Mouse (Mus musculus): ENCODE results near the gene Mapk1. TPM values are rescaled to one million over a fixed set of nuclear protein-coding genes. Genes with fewer than 3 reads are reported as not detected.

The Mapk1 gene
- polyA plus RNA-seq, 1 experiment from 2014 or later = 190 TPM

DNA sequence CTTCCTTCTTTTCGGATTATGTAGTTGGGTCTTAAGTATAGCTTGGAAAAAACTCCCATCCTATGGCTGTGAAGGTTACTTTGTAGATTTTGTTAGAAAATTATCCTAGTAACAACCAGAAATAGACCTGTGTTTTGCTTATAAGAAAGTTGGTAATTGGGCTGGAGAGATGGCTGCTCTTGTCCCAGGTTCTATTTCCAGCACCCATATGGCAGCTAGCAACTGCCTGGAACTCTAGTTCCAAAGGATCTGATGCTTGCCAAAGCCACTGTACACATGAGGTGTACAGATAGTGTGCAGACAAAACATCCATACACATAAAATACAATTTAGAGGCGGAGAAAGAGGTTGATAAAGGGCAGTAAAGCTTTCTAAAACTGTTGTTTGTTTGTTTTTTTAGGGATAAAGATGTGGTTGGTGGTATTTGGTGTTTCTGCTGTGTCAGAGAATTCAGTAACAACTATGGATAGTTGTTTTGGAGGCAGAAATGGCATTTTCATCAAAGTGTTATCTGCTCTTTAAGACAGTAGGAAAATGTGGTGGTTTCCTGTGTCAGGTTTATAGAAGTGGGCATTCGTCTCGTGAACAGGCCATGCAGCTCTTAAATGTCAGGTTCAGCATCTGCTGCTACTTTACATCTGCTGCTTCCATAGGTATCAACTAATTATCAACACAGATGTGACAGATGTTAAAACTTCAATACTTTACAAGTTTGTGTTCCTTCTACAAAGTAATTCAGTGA lies 32.1 kb downstream of the Mapk1 start:
- DNase-seq (ENCODE audit: low spot score) = no peak

DNA sequence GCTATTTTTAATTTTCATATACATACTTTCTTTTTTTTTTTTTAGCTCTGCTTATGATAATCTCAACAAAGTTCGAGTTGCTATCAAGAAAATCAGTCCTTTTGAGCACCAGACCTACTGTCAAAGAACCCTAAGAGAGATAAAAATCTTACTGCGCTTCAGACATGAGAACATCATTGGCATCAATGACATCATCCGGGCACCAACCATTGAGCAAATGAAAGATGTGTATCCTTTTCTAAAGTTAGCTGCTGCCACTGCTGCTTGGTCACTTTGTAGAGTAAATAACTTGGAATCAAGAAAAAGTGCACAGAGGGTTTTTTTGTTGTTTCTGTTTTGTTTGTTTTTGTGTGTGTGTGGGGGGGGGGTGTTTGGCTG lies 32.7 kb downstream of the Mapk1 start:
- peak; percentile 12 for DNase-seq (ENCODE audit: low spot score)

DNA sequence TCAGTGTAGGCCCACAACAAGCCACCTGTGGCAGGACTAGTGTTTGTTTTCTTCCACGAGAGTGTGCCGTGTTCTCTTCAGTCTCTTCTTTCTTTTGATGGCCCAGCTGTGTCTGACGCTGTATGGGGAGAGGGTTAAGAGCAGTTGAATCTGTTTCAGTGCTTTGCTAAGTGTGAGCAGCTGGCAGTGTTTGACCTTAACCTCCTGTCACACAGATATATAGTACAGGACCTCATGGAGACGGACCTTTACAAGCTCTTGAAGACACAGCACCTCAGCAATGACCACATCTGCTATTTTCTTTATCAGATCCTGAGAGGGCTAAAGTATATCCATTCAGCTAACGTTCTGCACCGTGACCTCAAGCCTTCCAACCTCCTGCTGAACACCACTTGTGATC lies 34.9 kb downstream of the Mapk1 start:
- DNase-seq (ENCODE audit: low spot score) = no peak

DNA sequence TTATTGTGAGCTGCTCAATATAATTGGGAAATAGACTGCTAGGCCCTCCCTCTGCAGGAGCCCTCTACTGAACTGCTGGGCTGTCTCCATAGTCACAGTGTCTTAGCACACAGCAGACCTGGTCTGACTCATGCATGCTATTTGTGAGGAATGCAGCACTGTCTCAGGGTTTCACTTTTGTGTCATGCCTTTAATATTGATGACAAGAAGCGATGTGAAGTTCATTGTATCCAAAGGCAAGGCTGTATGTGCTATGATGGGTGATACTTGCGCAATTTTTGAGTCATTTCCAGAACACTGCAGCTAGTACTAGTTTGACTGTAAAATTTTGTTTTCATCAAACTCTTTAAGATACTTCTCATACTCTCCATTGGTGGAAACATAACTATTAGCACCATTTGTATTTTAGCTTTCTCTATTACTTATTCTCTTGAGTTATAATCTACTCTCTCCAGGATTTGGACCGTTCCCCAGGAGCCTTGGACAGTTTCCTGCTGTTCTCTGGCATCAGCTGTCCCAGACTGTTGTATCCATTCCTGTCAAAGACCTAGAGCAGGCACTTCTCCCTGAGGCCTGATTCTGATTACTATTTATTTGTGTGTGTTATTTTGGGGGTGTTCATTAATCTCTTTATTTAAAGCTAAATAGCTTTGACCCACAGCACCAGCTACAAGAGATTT lies 41.4 kb downstream of the Mapk1 start:
- DNase-seq (ENCODE audit: low spot score) = no peak

DNA sequence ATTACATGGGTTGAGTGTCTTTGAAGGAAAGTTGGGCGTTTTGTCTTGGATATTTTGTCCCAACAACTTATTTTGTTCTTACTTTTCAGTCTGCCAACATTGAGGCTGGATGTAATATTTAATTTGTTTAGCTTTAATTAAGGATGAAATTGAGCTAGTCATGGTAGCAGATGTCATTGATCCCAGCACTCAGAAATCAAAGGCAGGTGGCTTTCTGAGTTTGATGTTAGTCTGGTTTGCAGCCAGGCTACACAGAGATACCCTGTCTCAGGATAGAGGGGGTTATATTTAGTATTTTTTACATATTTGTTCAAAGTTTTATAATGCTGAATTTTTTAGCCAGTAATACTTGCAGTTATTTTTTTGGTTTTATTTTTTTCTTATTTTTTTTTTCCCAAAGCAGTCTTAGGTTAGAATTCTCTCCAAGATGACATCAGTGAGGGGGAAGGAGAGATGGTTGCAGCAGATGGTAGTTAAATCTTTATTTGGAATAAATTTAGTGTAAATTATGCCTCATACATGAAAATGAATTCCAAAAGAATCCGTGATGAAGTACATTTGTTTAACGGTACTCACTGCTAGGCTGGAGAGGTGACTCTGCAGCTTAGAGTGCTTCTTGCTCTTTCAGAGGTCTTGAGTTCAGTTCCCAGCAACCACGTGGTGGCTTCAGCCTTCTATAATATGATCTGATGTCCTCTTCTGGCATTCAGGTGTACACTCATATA lies 47.0 kb downstream of the Mapk1 start:
- no peak for DNase-seq (ENCODE audit: low spot score)

DNA sequence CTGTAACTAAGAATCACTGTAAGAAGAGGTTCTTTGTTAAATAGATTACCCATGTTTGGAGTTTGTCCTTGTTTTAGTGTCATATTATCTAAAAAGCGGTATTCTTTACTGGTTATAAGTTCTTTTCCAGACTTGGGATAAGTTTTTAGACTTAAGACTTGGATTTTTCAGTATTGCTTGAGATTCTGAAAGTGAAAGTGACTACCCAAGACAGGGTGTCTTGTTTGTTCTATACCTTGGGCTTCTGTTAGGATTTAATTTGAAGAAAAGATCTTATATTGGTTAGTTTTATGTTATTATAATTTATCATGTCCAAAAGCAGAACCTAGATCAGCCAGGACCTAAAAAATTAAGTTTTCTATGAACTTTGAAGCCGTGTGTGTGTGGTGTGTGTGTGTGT lies 50.6 kb downstream of the Mapk1 start:
- no peak for DNase-seq (ENCODE audit: low spot score)

DNA sequence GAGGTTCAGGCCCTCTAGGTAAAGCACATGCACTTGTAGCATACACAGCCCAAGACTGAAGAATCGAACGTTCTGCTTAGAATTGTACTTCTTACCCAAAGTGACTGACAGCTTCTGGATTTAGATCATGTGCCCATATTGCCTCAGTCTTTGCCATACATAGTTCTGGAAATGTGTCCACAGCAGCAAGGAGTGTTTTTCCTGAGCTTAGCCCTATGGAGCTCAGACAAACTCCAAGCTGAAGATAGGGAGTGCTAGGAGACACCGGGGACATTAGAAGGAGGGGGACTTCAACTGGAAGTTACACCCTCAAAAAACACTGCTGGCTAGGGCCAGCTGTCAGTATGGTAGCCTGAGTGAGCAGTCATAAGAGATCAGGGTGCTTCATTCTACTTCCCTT lies 57.5 kb downstream of the Mapk1 start:
- DNase-seq (ENCODE audit: low spot score) = no peak

DNA sequence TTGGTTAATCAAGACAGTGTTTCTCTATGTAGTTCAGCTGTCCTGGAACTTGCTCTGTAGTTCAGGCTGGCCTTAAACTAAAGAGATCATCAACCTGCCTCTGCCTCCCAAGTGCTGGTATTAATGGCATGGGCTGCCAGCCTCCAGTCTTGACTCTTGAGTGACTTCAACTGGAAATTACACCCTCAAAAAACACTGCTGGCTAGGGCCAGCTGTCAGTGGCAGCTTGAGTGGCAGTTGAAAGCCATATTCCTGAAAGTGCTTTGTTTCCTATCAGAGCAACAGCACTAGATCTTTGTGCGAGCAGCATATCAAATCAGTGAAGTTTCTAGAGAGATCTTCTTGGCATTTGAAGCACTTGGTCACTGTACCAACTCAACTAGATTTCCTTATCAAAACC lies 58.2 kb downstream of the Mapk1 start:
- no peak for DNase-seq (ENCODE audit: low spot score)

DNA sequence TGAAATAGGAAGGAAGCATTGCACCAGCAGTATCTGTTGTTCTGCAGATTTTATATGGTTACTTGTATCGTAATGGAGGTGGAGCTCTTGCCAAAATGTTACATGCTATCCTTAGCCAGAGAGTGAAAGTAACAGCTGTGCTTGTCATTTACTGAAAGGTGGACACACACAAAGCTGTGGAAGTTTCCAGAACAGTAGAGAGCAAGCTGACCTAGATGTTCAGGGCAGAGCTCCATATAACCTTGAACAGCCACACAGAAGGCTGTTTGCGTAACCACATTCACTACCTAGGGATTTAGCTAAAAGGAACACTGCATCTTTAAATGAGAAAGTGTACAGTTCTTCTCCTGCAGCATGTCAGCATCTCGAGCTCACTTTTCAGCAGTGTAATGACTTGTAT lies 61.1 kb downstream of the Mapk1 start:
- no peak for DNase-seq (ENCODE audit: low spot score)

DNA sequence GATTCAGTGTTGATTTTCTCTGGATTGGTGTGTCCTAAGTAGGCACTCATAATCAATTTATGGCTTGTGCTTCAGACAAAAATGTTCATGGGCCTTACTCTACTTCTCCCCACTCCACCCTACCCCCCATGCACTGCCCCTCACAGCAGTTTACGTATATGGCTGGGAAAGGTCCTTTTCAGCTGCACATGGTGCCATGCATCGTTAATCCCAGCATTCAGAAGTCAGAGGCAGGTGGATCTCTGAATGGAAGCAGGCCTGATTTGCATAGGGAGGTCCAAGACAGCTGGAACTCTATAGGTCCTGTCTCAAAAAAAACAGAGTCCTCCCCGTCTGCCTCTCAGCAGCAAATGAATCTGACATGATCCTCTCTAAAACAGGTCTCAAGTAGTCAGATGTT lies 62.1 kb downstream of the Mapk1 start:
- DNase-seq (ENCODE audit: low spot score) = no peak

DNA sequence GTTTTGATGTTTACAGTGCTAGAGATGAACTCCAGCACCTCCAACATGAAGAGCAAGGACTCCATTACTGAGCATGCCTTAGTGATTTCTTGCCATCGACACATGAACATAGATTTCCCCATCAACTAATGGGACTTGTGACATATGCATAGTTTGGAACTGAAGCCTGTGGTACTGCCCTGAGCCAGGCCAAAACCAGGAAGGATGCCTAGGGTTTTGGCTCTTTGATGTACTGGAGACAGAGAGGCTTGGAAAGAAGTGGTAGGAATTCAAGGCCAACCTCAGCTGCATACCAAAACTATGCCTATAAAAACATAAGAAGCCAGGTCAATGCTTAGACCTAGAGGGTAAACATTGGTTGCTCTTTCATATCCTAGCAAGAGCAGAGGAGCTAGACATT lies 66.7 kb downstream of the Mapk1 start:
- no peak for DNase-seq (ENCODE audit: low spot score)

DNA sequence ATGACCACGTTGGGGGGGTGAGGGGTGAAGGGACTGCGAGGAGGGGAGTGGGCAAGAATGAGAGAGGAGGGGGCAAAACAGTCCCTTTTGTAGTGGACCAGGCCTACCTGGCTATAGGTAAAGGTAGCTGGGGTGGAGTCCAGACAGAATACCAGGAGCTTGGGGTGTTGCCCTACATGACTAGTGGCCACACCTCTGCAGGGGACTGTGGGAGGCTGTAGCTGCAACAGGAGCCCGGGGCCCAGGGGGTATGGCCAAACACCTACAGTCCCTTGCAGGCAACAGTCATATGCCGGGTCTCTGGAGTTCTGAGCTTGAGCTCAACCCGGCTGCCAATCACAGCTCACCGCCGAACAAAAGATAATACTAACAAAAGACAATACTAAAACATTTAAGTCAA lies 68.9 kb downstream of the Mapk1 start:
- DNase-seq (ENCODE audit: low spot score) = no peak

DNA sequence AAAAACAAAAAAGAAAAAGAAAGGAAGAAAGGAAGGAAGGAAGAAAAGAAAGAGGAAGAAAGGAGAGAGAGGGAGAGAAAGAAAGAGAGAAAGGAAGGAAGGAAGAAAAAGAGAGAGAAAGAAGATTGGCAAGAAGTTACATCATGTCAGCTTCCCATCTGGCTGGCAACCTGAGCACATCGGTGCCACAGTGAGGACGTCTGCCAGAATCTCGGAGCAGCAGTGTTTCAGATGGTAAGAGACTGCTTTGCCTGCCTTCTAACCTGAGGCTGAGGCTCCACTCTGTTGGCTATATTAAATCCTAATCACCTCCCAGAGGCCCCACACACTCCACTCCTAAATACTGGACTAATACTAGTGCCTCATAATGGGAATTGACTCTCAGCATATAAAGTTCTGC lies 70.7 kb downstream of the Mapk1 start:
- no peak for DNase-seq (ENCODE audit: low spot score)

DNA sequence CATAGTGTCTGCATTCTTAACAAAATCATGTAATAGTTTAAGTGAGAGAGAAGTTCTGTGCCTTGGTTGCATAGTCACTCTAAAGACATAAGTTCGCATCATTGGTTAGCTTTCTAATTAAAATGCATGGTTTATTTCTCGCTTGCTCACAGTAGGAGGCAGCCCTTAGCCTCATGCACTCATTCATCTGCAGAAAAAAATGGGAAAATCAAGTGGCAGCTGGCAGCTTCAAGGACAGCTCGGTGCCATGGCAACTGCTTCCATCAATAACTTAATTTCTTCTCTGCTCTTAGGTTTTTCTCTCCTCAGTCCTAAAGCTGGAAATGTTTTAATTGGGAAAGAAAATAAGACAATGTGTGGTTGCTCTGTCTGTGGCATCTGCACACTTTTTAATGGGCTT lies 72.4 kb downstream of the Mapk1 start:
- DNase-seq (ENCODE audit: low spot score) = no peak

DNA sequence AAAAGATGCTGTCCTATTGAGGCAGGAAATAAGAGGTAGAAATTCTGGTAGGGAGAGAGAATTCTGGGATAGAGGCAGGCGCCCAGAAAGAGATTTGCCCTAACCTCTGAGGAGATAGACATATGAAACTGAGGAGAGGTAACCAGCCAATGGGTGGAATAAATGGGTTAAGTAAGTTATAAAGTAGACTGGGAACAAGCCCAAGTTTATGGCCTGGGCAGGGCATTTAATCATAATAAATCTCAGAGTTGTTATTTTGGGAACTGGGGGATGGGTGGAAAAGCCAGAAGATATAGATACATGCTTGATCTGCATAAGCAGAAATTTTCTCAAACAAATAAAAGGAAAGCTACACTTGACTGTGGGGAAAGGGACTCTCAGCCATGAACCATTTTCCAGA lies 79.2 kb downstream of the Mapk1 start:
- DNase-seq (ENCODE audit: low spot score) = no peak

DNA sequence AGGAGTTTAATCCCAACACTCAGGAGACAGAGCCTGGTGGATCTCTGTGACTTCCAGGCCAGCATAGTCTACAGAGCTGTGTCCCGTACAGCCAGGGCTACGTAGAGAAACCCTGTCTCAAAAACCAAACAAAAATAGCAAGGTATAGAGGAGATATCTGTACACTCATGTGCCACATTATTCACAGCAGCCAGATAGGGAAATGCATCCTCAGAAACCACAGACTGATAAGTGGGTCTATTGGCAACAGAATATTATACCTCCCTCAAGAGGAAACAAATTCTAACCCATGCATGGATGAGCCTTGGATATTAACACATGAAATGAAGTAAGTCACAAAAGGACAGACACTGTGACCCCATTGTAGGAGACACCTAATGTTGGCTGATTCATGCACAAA lies 84.4 kb downstream of the Mapk1 start:
- no peak for DNase-seq (ENCODE audit: low spot score)

DNA sequence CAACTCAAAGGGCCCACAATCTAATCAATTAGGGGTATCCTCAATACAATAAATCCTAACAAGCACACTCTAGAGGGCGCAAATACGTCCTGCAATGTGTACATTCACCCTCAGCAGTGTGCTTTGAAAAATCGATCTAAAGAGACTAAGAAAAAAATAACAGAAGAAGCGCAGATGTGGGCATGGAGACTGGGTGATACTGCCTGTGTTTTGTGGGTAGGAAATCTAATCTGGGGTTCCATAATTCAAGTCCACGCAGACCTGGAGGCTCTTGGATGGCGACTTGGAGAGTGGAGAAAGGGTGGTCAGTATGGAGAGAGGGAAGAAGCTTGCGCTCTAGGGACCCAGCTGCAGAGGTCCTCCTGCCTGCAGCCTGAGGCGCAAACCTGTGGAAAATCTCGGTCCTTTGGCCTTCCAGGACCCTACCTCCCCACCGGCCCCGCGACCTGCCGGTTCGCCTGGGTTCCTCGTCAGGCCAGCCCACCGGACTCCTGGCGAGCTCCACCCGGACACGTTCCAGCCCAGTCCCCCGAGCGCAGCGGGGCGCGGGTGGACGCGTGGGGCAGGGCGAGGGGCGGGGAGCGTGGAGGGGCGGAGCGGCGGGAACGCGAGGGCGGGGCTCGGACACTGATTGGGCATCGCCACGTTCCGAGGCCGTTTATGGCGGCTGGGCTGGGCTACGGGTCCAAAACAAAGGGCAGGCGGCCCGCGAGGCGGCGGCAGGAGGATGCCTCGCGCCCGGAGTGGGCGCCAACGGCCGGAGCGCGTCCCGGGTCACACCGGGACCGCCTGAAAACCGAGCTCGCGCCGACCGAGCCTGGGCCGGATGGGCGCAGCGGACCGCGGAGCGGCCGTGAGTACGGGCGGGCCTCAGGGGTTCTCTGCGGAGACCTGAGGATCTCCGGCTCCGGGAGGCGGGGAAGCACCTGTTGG lies 86.6 kb downstream of the Mapk1 start, which contains the start of gene Ypel1:
Ypel1 (plus strand) TSS at position 186 of the 933 bp plus-strand sequence.
- peak; percentile 62 for DNase-seq (ENCODE audit: low spot score)

DNA sequence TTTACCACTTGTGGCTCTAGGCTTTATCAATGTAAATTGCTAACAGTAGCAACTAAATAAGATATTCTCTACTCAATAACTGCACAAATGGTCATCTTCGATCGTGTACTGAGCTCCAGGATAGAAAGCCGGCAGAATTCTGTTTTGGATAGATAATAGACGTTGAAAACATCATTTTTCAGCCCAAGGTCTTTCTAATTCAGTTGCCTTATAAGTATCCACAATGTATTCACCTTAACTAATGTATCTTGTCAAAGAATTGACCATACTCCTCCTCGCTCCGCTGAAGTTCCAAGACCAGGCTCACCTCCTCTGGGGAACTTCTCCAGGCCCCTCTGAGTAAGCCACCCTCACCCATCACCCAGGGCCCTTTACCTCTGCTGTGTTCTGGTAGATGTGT lies 87.5 kb downstream of the Mapk1 start:
- DNase-seq (ENCODE audit: low spot score) = no peak

DNA sequence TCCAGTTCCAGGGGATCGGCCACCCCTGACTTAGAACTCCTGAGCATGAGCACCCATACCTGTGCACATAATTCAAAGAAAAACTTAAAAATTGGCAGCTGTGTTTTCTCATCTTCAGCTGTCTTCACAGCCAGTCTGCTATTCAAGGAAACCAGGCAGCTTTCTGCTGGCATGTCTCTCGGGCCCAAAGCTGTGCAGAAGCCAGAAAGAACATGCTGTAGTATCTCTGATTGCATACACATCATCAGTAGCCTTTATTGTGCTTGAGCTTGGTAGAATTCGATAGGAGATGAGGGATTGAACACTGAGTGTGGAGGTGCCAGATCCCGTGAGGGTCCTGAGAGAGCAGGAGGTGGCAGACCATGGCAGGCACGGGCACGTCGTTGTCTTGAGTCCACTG lies 89.8 kb downstream of the Mapk1 start:
- DNase-seq (ENCODE audit: low spot score) = no peak

DNA sequence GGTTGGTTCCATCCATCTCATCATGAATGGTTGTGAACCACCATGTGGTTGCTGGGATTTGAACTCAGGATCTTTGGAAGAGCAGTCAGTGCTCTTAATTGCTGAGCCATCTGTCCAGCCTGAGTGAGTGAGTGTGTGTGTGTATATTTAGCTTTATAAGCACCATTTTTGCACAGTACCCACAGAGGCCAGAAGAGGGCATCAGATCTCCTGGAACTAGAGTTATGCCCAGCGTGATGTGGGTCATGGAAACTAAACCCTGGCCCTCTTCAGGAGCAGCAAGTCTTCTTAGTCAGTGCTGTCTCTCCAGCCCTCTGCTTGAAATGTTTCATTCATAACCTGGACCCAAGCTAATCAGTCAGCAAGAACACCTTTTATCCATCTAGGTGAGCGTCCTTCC lies 93.1 kb downstream of the Mapk1 start:
- no peak for DNase-seq (ENCODE audit: low spot score)

DNA sequence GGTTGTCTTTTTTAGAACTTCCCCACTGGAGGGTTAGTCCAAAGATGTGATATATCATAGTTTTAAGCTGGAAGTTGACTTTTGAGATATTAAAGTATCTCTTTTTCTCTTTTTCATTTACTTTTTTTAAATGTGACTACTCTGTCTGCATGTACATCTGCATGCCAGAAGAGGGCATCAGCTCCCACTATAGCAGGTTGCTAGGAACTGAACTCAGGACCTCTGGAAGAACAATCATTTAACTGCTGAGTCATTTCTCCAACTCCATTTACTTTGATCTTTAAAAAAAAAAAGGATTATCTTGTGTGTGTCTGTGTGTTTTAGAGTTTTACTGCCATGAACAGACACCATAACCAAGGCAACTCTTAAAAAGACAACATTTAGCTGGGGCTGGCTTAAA lies 93.7 kb downstream of the Mapk1 start:
- no peak for DNase-seq (ENCODE audit: low spot score)
